Mouse (Mus musculus) liver, embryonic 14.5 days (tissue): ENCODE data around the gene Lims1. TPM values are rescaled to one million over a fixed set of nuclear protein-coding genes. Genes with fewer than 3 reads are reported as not detected.
A peak's percentile ranks its signal among the peaks of the same experiment; 100 is the strongest.

ENCODE experiments used
- ATAC-seq: fragments of 200-750 bp; cut with Nextera tagmentation; 2 replicates; pipeline ENCODE4 v1.8.0; 2017; ENCODE audit warnings: moderate number of reproducible peaks, mild to moderate bottlenecking, moderate library complexity; ENCODE audit not compliant: insufficient read depth
- DNase-seq, 3 experiments: peaks; one replicate each; pipeline ENCODE4 v3.0.0-alpha.2; 2012 to 2013; ENCODE audit warnings: low read depth in 3 of 3, low spot score in 3 of 3
- H3K27ac ChIP-seq: fragments of 300-500 bp; sonication (generic); 2 replicates; pipeline ENCODE4 v1.5.1; 2014; ENCODE audit warnings: moderate library complexity, mild to moderate bottlenecking, control low read depth, inconsistent platforms
- H3K27me3 ChIP-seq: fragments of 300-500 bp; sonication (generic); 2 replicates; pipeline ENCODE4 v1.6.1; 2014; ENCODE audit warnings: mild to moderate bottlenecking, low read length, moderate library complexity; ENCODE audit not compliant: control insufficient read depth, insufficient read depth
- H3K36me3 ChIP-seq: fragments of 300-500 bp; sonication (generic); replicated peaks from 2 replicates; pipeline ENCODE4 v1.6.1; 2014; ENCODE audit warnings: low read depth; ENCODE audit not compliant: control insufficient read depth, insufficient read depth
- H3K4me1 ChIP-seq, 2 experiments: fragments of 200-500 bp in 1 of 2; fragments of 300-500 bp in 1 of 2; sonication (generic) in 1 of 2; replicated peaks; 2 replicates each; pipeline ENCODE4 v1.6.1; 2012 to 2014; ENCODE audit warnings: antibody characterized with exemption in 1 of 2, inconsistent platforms in 1 of 2, low read length in 1 of 2; ENCODE audit not compliant: control insufficient read depth in 2 of 2, insufficient read depth in 2 of 2
- H3K4me2 ChIP-seq: fragments of 300-500 bp; sonication (generic); 2 replicates; pipeline ENCODE4 v1.6.1; 2014; ENCODE audit warnings: low read depth, mild to moderate bottlenecking, control low read depth, moderate library complexity
- H3K4me3 ChIP-seq, 2 experiments: fragments of 200-500 bp in 1 of 2; fragments of 300-500 bp in 1 of 2; sonication (generic) in 1 of 2; 2 replicates each; pipeline ENCODE4 v1.5.1; 2012 to 2014; ENCODE audit warnings: low read depth in 2 of 2, low read length in 2 of 2, mild to moderate bottlenecking in 2 of 2, control low read depth in 1 of 2, inconsistent platforms in 1 of 2, moderate library complexity in 1 of 2; ENCODE audit not compliant: insufficient read depth in 1 of 2
- H3K9ac ChIP-seq: fragments of 300-500 bp; sonication (generic); replicated peaks from 2 replicates; pipeline ENCODE4 v1.6.1; 2014; ENCODE audit warnings: mild to moderate bottlenecking, control low read depth, moderate library complexity
- H3K9me3 ChIP-seq: fragments of 300-500 bp; sonication (generic); 2 replicates; pipeline ENCODE4 v1.6.1; 2016; ENCODE audit warnings: low read length, mixed read lengths; ENCODE audit not compliant: control insufficient read depth
- CTCF ChIP-seq: IDR thresholded peaks from 2 replicates; pipeline ENCODE4 v1.5.1; 2016; ENCODE audit warnings: antibody characterized with exemption, low read depth, control low read depth
- EP300 ChIP-seq: IDR thresholded peaks from 2 replicates; pipeline ENCODE4 v1.6.1; 2016; ENCODE audit warnings: antibody characterized with exemption, low read depth
- WGBS: fragments of 180-500 bp; shearing (Covaris S2); extraction: QIAGEN DNeasy Blood & Tissue Kit; methylation state at CpG from one replicate; pipeline ENCODE4 v1.1.7; 2014; ENCODE audit not compliant: insufficient replicate concordance; 5-methylcytosine and 5-hydroxymethylcytosine counted together
- polyA plus RNA-seq, 2 experiments: library from polyadenylated mRNA; depleted of rRNA in 1 of 2; stranded (reverse) in 1 of 2; unstranded in 1 of 2; fragments of >200 nt; fragmentation: Nextera tagmentation in 1 of 2; extraction: Ambion mirVana in 1 of 2; gene quantifications; 2 replicates each; pipeline versions ENCODE4 v1.2.1 to v1.2.3; 2012 to 2014

The Lims1 gene
- polyA plus RNA-seq, 2 experiments, result 20.9 to 69.0 TPM

DNA sequence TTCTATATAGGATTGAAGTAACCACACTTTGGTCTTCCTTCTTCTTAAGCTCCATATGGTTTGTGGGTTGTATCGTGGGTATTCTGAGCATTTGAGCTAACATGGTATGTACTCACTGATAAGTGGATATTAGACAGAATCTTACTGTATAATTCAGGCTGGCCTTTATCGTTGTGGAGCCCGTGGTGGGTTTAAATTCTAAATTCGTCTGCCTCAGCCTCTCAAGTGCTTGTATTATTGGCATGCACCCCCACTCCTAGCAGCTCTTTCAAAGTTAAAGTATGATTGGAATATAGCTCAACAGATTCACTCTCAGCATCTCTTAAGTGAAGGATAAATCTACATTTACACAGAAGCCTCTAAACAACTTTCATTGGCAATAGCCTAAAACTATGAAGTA is 69.2 kb downstream of the Lims1 start:
- ATAC-seq (no peak), DNase-seq (no peak)
- H3K4me2 ChIP-seq, result peak overlapping the region; percentile 45; the same call in 1 of the 2 replicates
- no peaks in the 10 kb centered on the region for H3K9me3 ChIP-seq
- WGBS, result 23% methylated on average over 4 of the region's 4 CpGs
- TF ChIP-seq EP300, result no peak
- TF ChIP-seq CTCF, result no peak
- no peaks in the 10 kb centered on the region for H3K27me3 ChIP-seq
- no peak overlapping the region for H3K4me3 ChIP-seq
- no peak overlapping the region for H3K27ac ChIP-seq
- H3K4me1 ChIP-seq, result peaks cover 24 to 27% of the 10 kb centered on the region in 2 experiments
- H3K36me3 ChIP-seq, result no peaks in the 10 kb centered on the region; the same call in 1 of the 2 replicates
- H3K9ac ChIP-seq, result no peak overlapping the region; the same call in 1 of the 2 replicates

DNA sequence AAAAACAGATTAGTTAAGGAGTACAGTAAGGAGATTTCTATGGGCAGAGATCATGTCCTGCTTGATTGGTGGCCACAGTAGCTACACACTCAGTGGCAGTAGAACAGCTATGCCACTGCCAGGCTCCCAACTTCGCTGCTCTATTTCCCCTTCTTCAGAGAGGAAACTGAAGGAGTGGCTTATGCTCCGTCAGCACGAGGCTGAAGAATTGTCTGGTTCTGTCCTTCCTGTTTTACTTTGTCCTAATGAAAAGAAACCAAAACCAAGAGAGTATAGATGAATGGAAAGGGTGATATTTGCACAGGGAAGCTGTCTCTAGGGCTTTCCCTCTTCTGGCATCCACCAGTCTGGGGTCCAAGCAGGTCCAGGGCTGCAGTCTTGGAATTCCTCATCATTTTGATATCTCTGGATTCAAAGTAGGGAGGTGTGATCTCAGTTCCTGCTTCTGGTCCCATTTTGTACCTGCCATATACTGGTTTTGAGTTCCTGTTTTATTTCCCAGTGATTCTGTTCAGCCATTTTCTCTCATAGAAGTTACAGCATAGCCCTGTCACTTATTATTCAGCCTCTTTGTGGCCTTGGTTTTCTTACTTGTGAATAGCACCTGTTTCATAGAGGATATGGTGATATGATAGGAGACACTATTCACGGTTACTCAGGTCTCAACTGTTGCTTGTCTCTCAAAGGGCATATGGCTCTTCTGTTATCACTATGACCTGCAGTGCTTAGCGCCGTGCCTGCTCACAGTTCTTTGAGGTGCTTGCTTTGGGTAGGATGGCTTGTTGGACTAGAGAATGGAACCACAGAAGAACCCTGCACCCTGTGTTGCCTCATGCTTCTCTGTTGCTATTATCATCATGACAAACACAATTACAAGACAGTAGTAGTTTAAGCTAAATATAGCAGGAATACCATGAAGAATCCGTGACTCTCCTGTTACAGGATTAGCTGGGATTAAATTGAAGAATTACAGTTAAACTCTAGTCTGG is 70.1 kb downstream of the Lims1 start:
- Histone ChIP-seq H3K36me3 (no peaks in the 10 kb centered on the region; the same call in 1 of the 2 replicates), H3K27me3 (no peaks in the 10 kb centered on the region), H3K27ac (peak overlapping the region; percentile 41), H3K4me2 (peak overlapping the region; percentile 45), H3K4me3 (no peak overlapping the region), H3K9me3 (no peaks in the 10 kb centered on the region), H3K9ac (peak overlapping the region; percentile 1; the same call in 1 of the 2 replicates), H3K4me1 (peaks cover 24 to 27% of the 10 kb centered on the region in 2 experiments)
- WGBS, result 23% methylated on average over 7 of the region's 7 CpGs
- ATAC-seq (peak; percentile 80), DNase-seq (no peak)
- TF ChIP-seq CTCF (no peak), EP300 (peak; percentile 78)

DNA sequence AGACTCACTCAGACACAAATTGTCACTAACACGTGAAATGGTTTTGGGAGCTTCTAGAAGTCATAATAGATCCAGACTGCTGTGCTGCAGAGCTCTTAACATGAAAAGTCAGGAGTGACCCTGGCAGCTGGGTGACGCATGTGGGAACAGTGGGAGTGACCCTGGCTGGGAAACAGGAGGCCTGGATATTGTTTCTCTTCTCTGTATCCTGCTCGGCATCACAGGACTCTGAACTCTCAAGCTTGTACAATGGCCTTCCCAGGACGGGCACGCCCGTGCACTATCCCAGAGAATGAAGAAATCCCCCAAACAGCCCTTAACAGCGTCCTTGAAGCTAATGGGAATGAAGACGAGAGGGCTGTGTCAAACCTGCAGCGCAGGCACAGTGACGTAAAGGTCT is 70.9 kb downstream of the Lims1 start:
- Histone ChIP-seq H3K4me2 (no peak overlapping the region), H3K36me3 (peaks cover 2% of the 10 kb centered on the region), H3K9ac (no peak overlapping the region), H3K4me1 (peaks cover 24 to 27% of the 10 kb centered on the region in 2 experiments), H3K27ac (no peak overlapping the region), H3K27me3 (no peaks in the 10 kb centered on the region), H3K4me3 (no peak overlapping the region), H3K9me3 (no peaks in the 10 kb centered on the region)
- WGBS, result 73% methylated on average over 10 of the region's 10 CpGs
- no peak for DNase-seq
- TF ChIP-seq CTCF (no peak), EP300 (no peak)
- 0 out of 2 replicates have a peak, but pooled peaks have one; percentile 10 for ATAC-seq

DNA sequence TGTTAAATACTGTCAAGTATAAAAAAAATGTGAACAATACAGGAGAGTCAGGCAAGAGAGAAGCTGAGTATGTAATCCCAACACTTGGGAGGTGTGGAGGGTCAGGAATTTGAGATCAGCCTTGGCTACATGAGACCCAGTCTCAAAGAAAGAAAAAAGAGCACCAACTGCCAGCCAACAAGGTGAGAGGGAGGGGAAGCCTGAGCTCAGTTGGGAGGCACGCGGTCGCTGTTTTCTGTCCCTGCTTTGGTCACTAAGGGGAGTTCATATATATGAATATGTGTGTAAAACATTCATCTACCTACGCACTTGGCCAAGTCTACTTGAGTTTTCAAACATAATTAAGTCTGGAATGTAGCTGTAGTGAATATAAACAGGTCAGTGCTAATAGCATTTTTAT is 72.0 kb downstream of the Lims1 start:
- H3K4me1 ChIP-seq, result peaks cover 24 to 27% of the 10 kb centered on the region in 2 experiments
- WGBS, result 90% methylated on average over 4 of the region's 4 CpGs
- H3K4me3 ChIP-seq, result no peak overlapping the region
- no peak for DNase-seq
- no peaks in the 10 kb centered on the region for H3K9me3 ChIP-seq
- ATAC-seq, result no peak
- peaks cover 10% of the 10 kb centered on the region for H3K36me3 ChIP-seq
- no peak overlapping the region for H3K9ac ChIP-seq
- H3K27me3 ChIP-seq, result no peaks in the 10 kb centered on the region
- H3K4me2 ChIP-seq, result no peak overlapping the region
- no peak for TF ChIP-seq EP300
- TF ChIP-seq CTCF, result no peak
- H3K27ac ChIP-seq, result no peak overlapping the region

DNA sequence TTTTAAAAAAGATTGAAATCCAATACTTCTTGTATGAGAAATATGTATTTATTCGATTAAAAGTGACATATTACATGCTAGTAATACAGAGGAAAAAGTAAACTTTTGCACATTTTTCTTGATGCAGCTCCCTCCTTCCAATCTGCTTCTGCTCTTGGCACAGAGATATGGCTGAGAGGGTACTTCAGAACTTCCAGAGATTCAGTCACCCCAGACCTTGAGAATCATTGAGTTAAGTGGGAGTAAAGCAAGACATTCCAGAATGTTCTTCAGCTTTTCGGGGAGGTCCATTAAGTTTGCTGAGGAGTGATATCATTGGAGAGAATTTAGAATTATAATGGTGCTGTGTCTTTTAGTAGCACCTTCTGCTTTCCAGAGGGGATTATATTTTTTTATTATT is 72.5 kb downstream of the Lims1 start:
- Histone ChIP-seq H3K27me3 (no peaks in the 10 kb centered on the region), H3K9me3 (no peaks in the 10 kb centered on the region), H3K9ac (no peak overlapping the region), H3K4me2 (no peak overlapping the region), H3K4me3 (no peak overlapping the region), H3K27ac (no peak overlapping the region), H3K36me3 (peaks cover 10% of the 10 kb centered on the region), H3K4me1 (peaks cover 24 to 27% of the 10 kb centered on the region in 2 experiments)
- WGBS, result 79% methylated on average over 2 of the region's 2 CpGs
- TF ChIP-seq CTCF (no peak), EP300 (no peak)
- ATAC-seq (no peak), DNase-seq (no peak)
